In genomic region chr5:135533431-135533830, GRCm38 (mm10) we compare ENCODE assay signal across 11 mouse cellular contexts. TPM values are rescaled to one million over a fixed set of nuclear protein-coding genes. Genes with fewer than 3 reads are reported as not detected.
DNase-seq lines count a peak whose midpoint lies in the region; ATAC-seq lines count a peak whose summit lies in the region.
"Had no signal": no experiment of that assay in that cellular context is flagged by ENCODE, and none has a peak within 500 bp of the region (broad histone marks: within the 10 kb centered on the region; RNA-seq: fewer than 3 reads in every experiment).

No protein-coding gene starts in this region.

- no peak overlapping the region for H3K27ac ChIP-seq in limb, embryonic 13.5 days
- H3K27ac ChIP-seq in limb, embryonic 10.5 days = no peak overlapping the region
- peak overlapping the region; percentile 35; the same call in 1 of the 2 replicates for H3K27ac ChIP-seq in stomach, embryonic 15.5 days
- H3K27ac ChIP-seq in forebrain, embryonic 15.5 days (replicated peaks) = no peak overlapping the region
- H3K27ac ChIP-seq: embryonic facial prominence, embryonic 12.5 days had no signal

- WGBS in limb, embryonic 13.5 days = 70% methylated on average over 10 of the region's 10 CpGs
- 79% methylated on average over 10 of the region's 10 CpGs for WGBS in limb, embryonic 10.5 days
- WGBS in stomach, embryonic 15.5 days = 62% methylated on average over 10 of the region's 10 CpGs
- WGBS in forebrain, embryonic 15.5 days = 76% methylated on average over 10 of the region's 10 CpGs

- H3K4me2 ChIP-seq in limb, embryonic 13.5 days (replicated peaks) = 0 out of 2 replicates have a peak overlapping the region, but pooled peaks have one; percentile 21
- no peak overlapping the region for H3K4me2 ChIP-seq in stomach, embryonic 15.5 days
- no peak overlapping the region for H3K4me2 ChIP-seq in forebrain, embryonic 15.5 days (replicated peaks)
- H3K4me2 ChIP-seq: embryonic facial prominence, embryonic 12.5 days had no signal

- no peak for DNase-seq in limb, embryonic 10.5 days (ENCODE audit: low spot score)
- peak; percentile 71 for DNase-seq in gastrocnemius, postnatal 25 days
- peak; percentile 78 for DNase-seq in kidney, postnatal 10 days
- DNase-seq in spleen, adult 18-20 months = no peak

- no peaks in the 10 kb centered on the region for H3K27me3 ChIP-seq in limb, embryonic 13.5 days
- H3K27me3 ChIP-seq in limb, embryonic 10.5 days (ENCODE audit: low read depth, poor library complexity, severe bottlenecking) = no peaks in the 10 kb centered on the region
- H3K27me3 ChIP-seq in stomach, embryonic 15.5 days (replicated peaks) = no peaks in the 10 kb centered on the region
- H3K27me3 ChIP-seq in forebrain, embryonic 15.5 days = no peaks in the 10 kb centered on the region
- H3K27me3 ChIP-seq: embryonic facial prominence, embryonic 12.5 days had no signal

- no peaks in the 10 kb centered on the region for H3K9me3 ChIP-seq in limb, embryonic 13.5 days
- no peaks in the 10 kb centered on the region for H3K9me3 ChIP-seq in limb, embryonic 10.5 days (replicated peaks)
- H3K9me3 ChIP-seq in stomach, embryonic 15.5 days = no peaks in the 10 kb centered on the region
- no peaks in the 10 kb centered on the region for H3K9me3 ChIP-seq in forebrain, embryonic 15.5 days
- H3K9me3 ChIP-seq: embryonic facial prominence, embryonic 12.5 days had no signal

- peaks cover 12% of the 10 kb centered on the region; the same call in 1 of the 2 replicates for H3K4me1 ChIP-seq in limb, embryonic 13.5 days
- H3K4me1 ChIP-seq in limb, embryonic 10.5 days = no peaks in the 10 kb centered on the region
- 0 out of 2 replicates have a peak, but pooled peaks cover 7% of the 10 kb centered on the region for H3K4me1 ChIP-seq in stomach, embryonic 15.5 days
- no peaks in the 10 kb centered on the region for H3K4me1 ChIP-seq in forebrain, embryonic 15.5 days
- H3K4me1 ChIP-seq: embryonic facial prominence, embryonic 12.5 days had no signal

- ATAC-seq in limb, embryonic 13.5 days (ENCODE audit: low FRiP score, low read depth) = no peak
- no peak for ATAC-seq in stomach, embryonic 15.5 days (ENCODE audit: insufficient read depth, low FRiP score, low read depth)
- ATAC-seq in forebrain, embryonic 15.5 days (replicated peaks) = no peak
- no peak for ATAC-seq in megakaryocyte-erythroid progenitor cell, adult 5-6 weeks (replicated peaks; ENCODE audit: low FRiP score, low TSS enrichment, poor library complexity, severe bottlenecking)

- no peak overlapping the region for H3K9ac ChIP-seq in limb, embryonic 13.5 days
- no peak overlapping the region for H3K9ac ChIP-seq in stomach, embryonic 15.5 days
- no peak overlapping the region for H3K9ac ChIP-seq in forebrain, embryonic 15.5 days (replicated peaks)
- H3K9ac ChIP-seq: embryonic facial prominence, embryonic 12.5 days had no signal

- H3K36me3 ChIP-seq in limb, embryonic 13.5 days = peaks cover 10% of the 10 kb centered on the region; the same call in 1 of the 2 replicates
- H3K36me3 ChIP-seq in limb, embryonic 10.5 days = 0 out of 2 replicates have a peak, but pooled peaks cover 3% of the 10 kb centered on the region
- no peaks in the 10 kb centered on the region for H3K36me3 ChIP-seq in stomach, embryonic 15.5 days
- no peaks in the 10 kb centered on the region for H3K36me3 ChIP-seq in forebrain, embryonic 15.5 days

- no peak overlapping the region for H3K4me3 ChIP-seq in limb, embryonic 13.5 days
- no peak overlapping the region for H3K4me3 ChIP-seq in limb, embryonic 10.5 days
- H3K4me3 ChIP-seq in stomach, embryonic 15.5 days (replicated peaks) = no peak overlapping the region
- H3K4me3 ChIP-seq in forebrain, embryonic 15.5 days = no peak overlapping the region
- H3K4me3 ChIP-seq: embryonic facial prominence, embryonic 12.5 days had no signal

RNA-seq across cellular contexts. Expression of gene Hip1, which starts 11.5 kb away (rescaled TPM):
- polyA plus RNA-seq in limb, embryonic 13.5 days (2015; fragmentation: Nextera tagmentation; extraction: Ambion mirVana) = 41.3 and 48.5 TPM in 2 replicates
- polyA plus RNA-seq in limb, embryonic 10.5 days (2016; fragmentation: Nextera tagmentation; extraction: Ambion mirVana) = 46.1 and 49.1 TPM in 2 replicates
- total RNA-seq in gastrocnemius, postnatal 25 days (2021) = 10 to 100 TPM; 24.6 to 28.7 TPM
- polyA plus RNA-seq in stomach, embryonic 15.5 days (2015; fragmentation: Nextera tagmentation; extraction: Ambion mirVana) = 23.3 and 23.8 TPM in 2 replicates
- 29.2 and 31.7 TPM in 2 replicates for polyA plus RNA-seq in forebrain, embryonic 15.5 days (2015; fragmentation: Nextera tagmentation; extraction: Ambion mirVana)
- 0.79 and 1.2 TPM in 2 replicates for total RNA-seq in megakaryocyte-erythroid progenitor cell, adult 5-6 weeks (2014; fragmentation: Nextera tagmentation)
- 0.19 and 0.23 TPM in 2 replicates for total RNA-seq in megakaryocyte-erythroid progenitor cell, adult 5-6 weeks (2017)

RNA-seq across cellular contexts. Expression of gene Ccl26, which starts 29.9 kb away (rescaled TPM):
- polyA plus RNA-seq in limb, embryonic 13.5 days (2015; fragmentation: Nextera tagmentation; extraction: Ambion mirVana) = not detected in 2 replicates
- not detected in 2 replicates for polyA plus RNA-seq in limb, embryonic 10.5 days (2016; fragmentation: Nextera tagmentation; extraction: Ambion mirVana)
- total RNA-seq in gastrocnemius, postnatal 25 days (2021) = not detected
- not detected in 2 replicates for polyA plus RNA-seq in stomach, embryonic 15.5 days (2015; fragmentation: Nextera tagmentation; extraction: Ambion mirVana)
- not detected in 2 replicates for polyA plus RNA-seq in forebrain, embryonic 15.5 days (2015; fragmentation: Nextera tagmentation; extraction: Ambion mirVana)
- total RNA-seq in megakaryocyte-erythroid progenitor cell, adult 5-6 weeks (2014; fragmentation: Nextera tagmentation) = not detected in 2 replicates
- total RNA-seq in megakaryocyte-erythroid progenitor cell, adult 5-6 weeks (2017) = not detected in 2 replicates
- total RNA-seq: MEL had no signal
- polyA plus RNA-seq: embryonic facial prominence, embryonic 12.5 days; liver, embryonic 16.5 days had no signal

RNA-seq across cellular contexts. Expression of gene Ccl24, which starts 39.4 kb away (rescaled TPM):
- 1.3 and 1.4 TPM in 2 replicates for polyA plus RNA-seq in limb, embryonic 13.5 days (2015; fragmentation: Nextera tagmentation; extraction: Ambion mirVana)
- 0.54 TPM in 1 of 2 replicates, not detected in the other for polyA plus RNA-seq in limb, embryonic 10.5 days (2016; fragmentation: Nextera tagmentation; extraction: Ambion mirVana)
- 1 to 10 TPM in 1 of 2 experiments, under 1 TPM in 1; 0.61 to 1.1 TPM for total RNA-seq in gastrocnemius, postnatal 25 days (2021)
- 6.7 and 9.5 TPM in 2 replicates for polyA plus RNA-seq in stomach, embryonic 15.5 days (2015; fragmentation: Nextera tagmentation; extraction: Ambion mirVana)
- 0.87 and 1.1 TPM in 2 replicates for polyA plus RNA-seq in forebrain, embryonic 15.5 days (2015; fragmentation: Nextera tagmentation; extraction: Ambion mirVana)
- not detected in 2 replicates for total RNA-seq in megakaryocyte-erythroid progenitor cell, adult 5-6 weeks (2014; fragmentation: Nextera tagmentation)
- not detected in 2 replicates for total RNA-seq in megakaryocyte-erythroid progenitor cell, adult 5-6 weeks (2017)
- total RNA-seq: MEL had no signal

Comparison
In these comparisons a context has a peak if more than half of its experiments do, and no peak if none do; other contexts are left out.
1. DNase-seq: peak in gastrocnemius, postnatal 25 days (single experiment) and kidney, postnatal 10 days (single experiment); none in limb, embryonic 10.5 days (single experiment) and spleen, adult 18-20 months (0 of 2).